Mouse (Mus musculus): ENCODE results near the gene Spock1.

DNA sequence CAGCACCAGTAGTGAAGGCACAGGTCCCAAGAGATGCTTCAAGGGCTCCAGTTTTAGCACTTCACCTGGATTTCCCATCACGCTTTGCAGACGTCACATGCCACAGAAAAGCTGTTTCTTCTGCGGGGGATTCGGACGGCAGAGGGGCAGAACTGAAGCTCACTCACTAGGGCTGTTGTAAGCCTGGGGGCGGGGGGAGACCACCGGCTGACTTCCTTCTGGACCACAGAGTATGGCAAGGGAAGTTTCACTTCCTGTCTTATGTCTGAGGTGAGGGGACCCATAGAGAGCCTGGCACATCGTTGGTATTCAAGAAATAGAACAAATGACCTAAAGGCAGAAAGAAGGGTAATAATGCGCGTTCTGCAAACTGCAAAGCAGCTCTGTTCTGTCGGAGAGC, 392.4 kb downstream of the Spock1 start:
- no peak for TF ChIP-seq CTCF (IDR thresholded peaks at IDR 0.05; ENCODE audit: low read depth, low read length)
- TF ChIP-seq POLR2A (IDR thresholded peaks at IDR 0.05; ENCODE audit: extremely low read depth, insufficient read depth, low read length) = no peak

Measured in liver, adult 2 months (tissue).